Mouse (Mus musculus) forebrain, embryonic 16.5 days (tissue): Measurements from ENCODE around the gene Taf9. TPM values are rescaled to one million over a fixed set of nuclear protein-coding genes. Genes with fewer than 3 reads are reported as not detected.

Experiments used
- ATAC-seq: fragments of 200-750 bp; cut with Nextera tagmentation; 2 replicates; pipeline ENCODE4 v1.8.0; 2017; ENCODE audit warnings: mild to moderate bottlenecking, moderate library complexity
- H3K27ac ChIP-seq: fragments of 300-500 bp; sonication (generic); 2 replicates; pipeline ENCODE4 v1.5.1; 2014; ENCODE audit warnings: low read length, control low read depth
- H3K27me3 ChIP-seq: fragments of 300-500 bp; sonication (generic); replicated peaks from 2 replicates; pipeline ENCODE4 v1.6.1; 2014; ENCODE audit warnings: low read length; ENCODE audit not compliant: control insufficient read depth, insufficient read depth
- H3K36me3 ChIP-seq: fragments of 300-500 bp; sonication (generic); 2 replicates; pipeline ENCODE4 v1.6.1; 2014; ENCODE audit not compliant: control insufficient read depth, insufficient read depth
- H3K4me1 ChIP-seq: fragments of 300-500 bp; sonication (generic); replicated peaks from 2 replicates; pipeline ENCODE4 v1.6.1; 2014; ENCODE audit warnings: low read length; ENCODE audit not compliant: control insufficient read depth, insufficient read depth
- H3K4me2 ChIP-seq: fragments of 300-500 bp; sonication (generic); 2 replicates; pipeline ENCODE4 v1.6.1; 2014; ENCODE audit warnings: mild to moderate bottlenecking, low read length, control low read depth
- H3K4me3 ChIP-seq: fragments of 300-500 bp; sonication (generic); replicated peaks from 2 replicates; pipeline ENCODE4 v1.5.1; 2014; ENCODE audit warnings: mild to moderate bottlenecking, low read length, control low read depth
- H3K9ac ChIP-seq: fragments of 300-500 bp; sonication (generic); replicated peaks from 2 replicates; pipeline ENCODE4 v1.6.1; 2014; ENCODE audit warnings: low read depth, low read length, control low read depth
- H3K9me3 ChIP-seq: fragments of 300-500 bp; sonication (generic); 2 replicates; pipeline ENCODE4 v1.6.1; 2016; ENCODE audit warnings: low read length; ENCODE audit not compliant: control insufficient read depth
- WGBS: fragments of 180-500 bp; shearing (Covaris S2); extraction: QIAGEN DNeasy Blood & Tissue Kit; methylation state at CpG from one replicate; pipeline ENCODE4 v1.1.7; 2014; 5-methylcytosine and 5-hydroxymethylcytosine counted together
- polyA plus RNA-seq: library from polyadenylated mRNA; unstranded; fragments of >200 nt; fragmentation: Nextera tagmentation; extraction: Ambion mirVana; gene quantifications from 2 replicates; pipeline ENCODE4 v1.2.1, GENCODE M21; 2015

Gene Taf9
- polyA plus RNA-seq, 1 experiment from 2014 or later = 23.3 TPM

- Histone ChIP-seq H3K4me2 (no peak overlapping the region), H3K36me3 (peaks cover 31% of the 10 kb centered on the region), H3K4me1 (no peaks in the 10 kb centered on the region), H3K9me3 (no peaks in the 10 kb centered on the region), H3K9ac (no peak overlapping the region), H3K27ac (no peak overlapping the region), H3K4me3 (no peak overlapping the region), H3K27me3 (no peaks in the 10 kb centered on the region)
- WGBS = 95% methylated on average over 10 of the region's 10 CpGs
- ATAC-seq = no peak
These were observed 47.5 kb downstream of the Taf9 start for GRCm38 (mm10) chr13:100698866-100699265.

- Histone ChIP-seq H3K4me2 (no peak overlapping the region), H3K4me1 (no peaks in the 10 kb centered on the region), H3K4me3 (no peak overlapping the region), H3K27ac (no peak overlapping the region), H3K9ac (no peak overlapping the region), H3K36me3 (peaks cover 51% of the 10 kb centered on the region), H3K9me3 (no peaks in the 10 kb centered on the region), H3K27me3 (no peaks in the 10 kb centered on the region)
- ATAC-seq = no peak
- WGBS = 94% methylated on average over 2 of the region's 2 CpGs
These were observed 52.1 kb downstream of the Taf9 start for GRCm38 (mm10) chr13:100703468-100703867.

Other genes starting within 250 kb of the Taf9 start
- gene Naip1, start 198.7 kb upstream of the Taf9 start, polyA plus RNA-seq = 0.05 TPM in 1 of 2 replicates, not detected in the other
- 68.5 and 77.4 TPM in 2 replicates for gene Gtf2h2, start 159.0 kb upstream of the Taf9 start, polyA plus RNA-seq
- gene Ocln, start 98.9 kb upstream of the Taf9 start, polyA plus RNA-seq = 7.8 and 9.8 TPM in 2 replicates
- gene Marveld2, start 34.6 kb upstream of the Taf9 start, polyA plus RNA-seq = 1.2 and 1.5 TPM in 2 replicates
- gene Ak6, start 600 bp upstream of the Taf9 start, polyA plus RNA-seq = 359 and 367 TPM in 2 replicates
- 21.1 and 23.4 TPM in 2 replicates for gene Rad17, start 528 bp upstream of the Taf9 start, polyA plus RNA-seq
- gene Ccdc125, start 18.1 kb downstream of the Taf9 start, polyA plus RNA-seq = 1.2 and 1.4 TPM in 2 replicates
- gene Cdk7, start 79.4 kb downstream of the Taf9 start, polyA plus RNA-seq = 56.5 and 56.9 TPM in 2 replicates
- gene Mrps36, start 93.1 kb downstream of the Taf9 start, polyA plus RNA-seq = 112 and 119 TPM in 2 replicates
- 13.4 and 14.7 TPM in 2 replicates for gene Cenph, start 124.3 kb downstream of the Taf9 start, polyA plus RNA-seq
- 102 and 131 TPM in 2 replicates for gene Ccnb1, start 135.0 kb downstream of the Taf9 start, polyA plus RNA-seq
- 34.9 and 38.8 TPM in 2 replicates for gene Slc30a5, start 181.8 kb downstream of the Taf9 start, polyA plus RNA-seq